15 mouse cellular contexts compared by ENCODE assay signal in the genomic region with DNA sequence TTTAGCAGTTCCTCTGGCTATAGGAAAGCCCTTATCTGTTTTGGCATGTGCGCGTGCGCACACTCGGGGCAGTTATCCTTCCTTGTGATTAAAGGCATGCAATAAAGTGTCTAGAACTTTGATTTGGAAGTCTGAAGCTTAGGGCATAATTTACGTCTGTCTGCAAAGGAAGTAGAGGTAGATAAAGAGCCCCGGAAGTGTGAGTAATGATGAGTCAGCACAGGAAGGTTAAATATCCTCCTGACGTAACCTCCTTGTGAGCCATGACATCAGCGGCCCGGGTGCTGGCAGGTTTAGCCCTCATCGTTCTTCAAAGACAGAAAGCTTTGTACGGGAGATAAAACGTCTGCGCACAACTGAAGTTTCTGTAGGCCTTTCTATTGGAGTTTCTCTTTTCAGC.
DNase-seq lines count a peak whose midpoint lies in the region; ATAC-seq lines count a peak whose summit lies in the region.
"Had no signal": no experiment of that assay in that cellular context is flagged by ENCODE, and none has a peak within 500 bp of the region (broad histone marks: within the 10 kb centered on the region; RNA-seq: fewer than 3 reads in every experiment).

No protein-coding gene starts in this region.

- peak; percentile 81 for ATAC-seq in intestine, embryonic 16.5 days
- ATAC-seq: forebrain, postnatal 0 days; hindbrain, postnatal 0 days had no signal

- no peak overlapping the region for H3K4me2 ChIP-seq in intestine, embryonic 16.5 days (ENCODE audit: low read depth, low read length)
- H3K4me2 ChIP-seq: limb, embryonic 12.5 days; neural tube, embryonic 12.5 days had no signal

- no peak overlapping the region for H3K9ac ChIP-seq in intestine, embryonic 16.5 days (ENCODE audit: low read depth, low read length)
- H3K9ac ChIP-seq: forebrain, postnatal 0 days; limb, embryonic 12.5 days; neural tube, embryonic 12.5 days had no signal

- peaks cover 3% of the 10 kb centered on the region; the same call in 1 of the 2 replicates for H3K36me3 ChIP-seq in intestine, embryonic 16.5 days (ENCODE audit: control insufficient read depth, insufficient read depth, low read length)

- H3K9me3 ChIP-seq in intestine, embryonic 16.5 days (ENCODE audit: control insufficient read depth, low read length) = no peaks in the 10 kb centered on the region
- H3K9me3 ChIP-seq: limb, embryonic 12.5 days; neural tube, embryonic 12.5 days had no signal

- H3K4me3 ChIP-seq in intestine, embryonic 16.5 days (ENCODE audit: low read length) = no peak overlapping the region
- H3K4me3 ChIP-seq: heart, adult 2 months; limb, embryonic 12.5 days; neural tube, embryonic 12.5 days had no signal

- H3K4me1 ChIP-seq in intestine, embryonic 16.5 days (ENCODE audit: control insufficient read depth, insufficient read depth, low read length) = peaks cover 6% of the 10 kb centered on the region; the same call in 1 of the 2 replicates
- H3K4me1 ChIP-seq: limb, embryonic 12.5 days; neural tube, embryonic 12.5 days had no signal

- 58% methylated on average over 13 of the region's 13 CpGs for WGBS in intestine, embryonic 16.5 days

- no peaks in the 10 kb centered on the region for H3K27me3 ChIP-seq in intestine, embryonic 16.5 days (replicated peaks; ENCODE audit: control insufficient read depth, insufficient read depth, low read length)
- H3K27me3 ChIP-seq: limb, embryonic 12.5 days; neural tube, embryonic 12.5 days had no signal

- no peak overlapping the region for H3K27ac ChIP-seq in intestine, embryonic 16.5 days (ENCODE audit: low read length)
- H3K27ac ChIP-seq: heart, adult 2 months; hindbrain, postnatal 0 days; limb, embryonic 12.5 days; neural tube, embryonic 12.5 days had no signal

- DNase-seq in adrenal gland, adult (ENCODE audit: inconsistent age in 2 of 2, low spot score in 1 of 2) = peak; percentile 69 to 87
- no peak for DNase-seq in adrenal gland, postnatal 4 days (ENCODE audit: low spot score in 2 of 2)
- peak; percentile 30 for DNase-seq in 416B (ENCODE audit: low read depth)
- DNase-seq in adrenal gland, postnatal 10 days = peak; percentile 58
- DNase-seq in cerebellum, postnatal 14 days = no peak
- no peak for DNase-seq in layer of hippocampus, adult 18-20 months (ENCODE audit: low spot score in 2 of 2)
- no peak for DNase-seq in ovary, postnatal 14 days (ENCODE audit: low spot score)
- DNase-seq: cerebellum, adult 8-10 months; forebrain, postnatal 0 days; heart, adult 2 months; heart, postnatal 10 days had no signal

Comparison
In these comparisons a context has a peak if more than half of its experiments do, and no peak if none do; other contexts are left out.
1. DNase-seq: peak in adrenal gland, adult (2 of 2), 416B (single experiment) and adrenal gland, postnatal 10 days (single experiment); none in adrenal gland, postnatal 4 days (0 of 2), cerebellum, postnatal 14 days (0 of 2), layer of hippocampus, adult 18-20 months (0 of 2) and ovary, postnatal 14 days (single experiment).